Mouse (Mus musculus) megakaryocyte, embryonic 14.5 days (primary cell): ENCODE data around the gene Hip1r.

Experiments used
- FLI1 ChIP-seq: IDR thresholded peaks from 2 replicates; pipeline ENCODE4 v1.6.1; 2012; ENCODE audit warnings: low read length, inconsistent platforms, mixed read lengths
- GATA1 ChIP-seq: IDR thresholded peaks from 3 replicates; pipeline ENCODE4 v1.6.1; 2012; ENCODE audit warnings: mixed read lengths, low read length, inconsistent platforms, borderline replicate concordance

DNA sequence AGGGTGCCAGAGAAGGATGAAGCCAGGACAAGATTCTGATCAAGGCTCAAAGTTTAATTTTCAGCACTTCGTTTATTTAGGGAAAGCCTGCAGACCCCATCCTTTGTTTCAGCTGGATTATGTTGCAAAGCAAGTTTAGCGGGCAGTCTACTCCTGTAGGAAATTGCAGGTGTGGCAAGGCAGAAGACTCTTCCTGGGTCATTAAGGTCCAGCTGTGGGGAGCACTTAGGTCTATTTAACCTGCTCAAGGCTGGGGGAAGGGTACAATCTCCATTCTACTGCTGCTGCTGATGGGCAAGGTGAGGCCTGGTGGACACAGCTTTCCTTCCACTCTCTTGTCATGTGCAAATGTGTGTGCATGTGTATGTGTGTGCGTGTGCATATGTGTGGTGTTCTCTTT, 14.4 kb upstream of the Hip1r start:
- TF ChIP-seq GATA1 (no peak), FLI1 (no peak)
